Mouse (Mus musculus): ENCODE results near the gene Btd.

Gene Btd

DNA sequence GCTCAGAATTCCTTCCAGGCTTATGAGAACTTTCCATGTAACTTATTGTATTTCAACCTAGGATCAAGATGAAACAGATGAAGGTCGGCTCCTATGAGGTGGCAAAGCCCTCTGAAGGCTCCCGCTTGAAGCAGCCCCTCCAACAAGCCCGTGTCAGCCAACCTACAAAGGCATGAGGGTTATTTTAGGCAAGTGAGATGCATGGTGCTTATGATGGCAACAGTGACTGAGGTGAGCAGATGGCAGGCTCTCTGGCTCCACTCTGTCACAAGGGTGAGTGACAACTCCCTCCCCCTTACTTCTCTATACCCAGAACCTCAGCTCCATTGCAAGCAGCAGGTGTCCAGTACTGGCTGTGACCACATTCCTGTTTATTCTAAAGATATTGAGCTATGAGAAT is 56.5 kb downstream of the Btd start:
- no peak for DNase-seq (ENCODE audit: inconsistent age in 2 of 2, low spot score in 1 of 2)

DNA sequence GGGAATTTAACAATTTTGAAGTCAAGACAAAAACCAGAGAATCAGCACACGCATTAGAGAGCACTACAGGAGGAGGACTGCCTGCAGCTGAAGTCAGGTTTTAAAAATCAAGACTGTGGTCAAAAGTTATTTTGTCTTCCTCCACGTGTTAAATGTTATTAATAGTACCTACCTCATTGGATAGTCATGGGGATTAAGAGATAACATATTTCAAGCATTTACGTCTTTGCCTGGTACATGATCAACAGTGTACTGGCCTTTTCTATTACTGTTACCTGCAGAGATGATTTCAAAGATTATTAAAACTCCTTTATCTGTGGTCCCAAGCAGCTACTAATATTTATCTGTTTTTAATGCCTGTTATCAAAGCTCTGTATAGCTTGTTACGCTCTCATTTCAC is 56.9 kb downstream of the Btd start:
- no peak for DNase-seq (ENCODE audit: inconsistent age in 2 of 2, low spot score in 1 of 2)

DNA sequence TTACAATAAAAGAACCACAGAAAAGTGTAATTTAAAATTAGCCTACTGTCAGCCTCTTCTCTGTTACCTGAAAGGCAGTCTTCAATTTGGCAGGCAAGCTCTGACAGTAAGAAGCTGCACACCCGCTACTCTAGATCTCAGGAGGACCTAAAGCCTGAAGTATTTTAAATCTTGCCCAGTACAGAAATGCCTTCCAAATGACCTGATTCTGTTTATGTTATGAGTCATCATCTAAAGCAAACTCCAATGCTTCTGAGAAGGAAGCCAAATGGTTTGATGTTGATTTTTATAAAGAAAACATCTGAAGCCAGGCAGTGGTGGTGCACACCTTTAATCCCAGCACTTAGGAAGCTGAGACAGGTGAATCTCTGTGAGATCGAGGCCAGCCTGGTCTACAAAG is 59.5 kb downstream of the Btd start:
- DNase-seq (ENCODE audit: inconsistent age in 2 of 2, low spot score in 1 of 2): no peak

DNA sequence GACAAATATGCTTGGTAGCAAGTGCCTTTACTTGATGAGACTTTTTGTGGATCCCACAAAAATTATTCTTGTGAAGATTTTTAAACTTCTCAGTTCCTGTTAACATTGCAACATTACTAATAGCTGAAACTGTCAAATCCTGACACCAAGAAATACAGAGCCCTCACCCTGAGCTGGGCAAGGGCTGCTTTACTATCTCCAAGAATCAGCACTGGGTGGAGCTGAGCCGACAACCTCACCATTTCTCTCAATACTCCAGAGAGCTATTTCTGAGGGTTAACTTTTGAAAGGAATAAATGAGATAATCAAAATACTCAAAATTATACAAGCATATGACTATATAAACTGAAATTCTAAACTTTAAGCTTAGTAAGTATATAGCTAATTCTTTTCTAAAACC is 68.5 kb downstream of the Btd start:
- DNase-seq (ENCODE audit: inconsistent age in 2 of 2, low spot score in 1 of 2): no peak

DNA sequence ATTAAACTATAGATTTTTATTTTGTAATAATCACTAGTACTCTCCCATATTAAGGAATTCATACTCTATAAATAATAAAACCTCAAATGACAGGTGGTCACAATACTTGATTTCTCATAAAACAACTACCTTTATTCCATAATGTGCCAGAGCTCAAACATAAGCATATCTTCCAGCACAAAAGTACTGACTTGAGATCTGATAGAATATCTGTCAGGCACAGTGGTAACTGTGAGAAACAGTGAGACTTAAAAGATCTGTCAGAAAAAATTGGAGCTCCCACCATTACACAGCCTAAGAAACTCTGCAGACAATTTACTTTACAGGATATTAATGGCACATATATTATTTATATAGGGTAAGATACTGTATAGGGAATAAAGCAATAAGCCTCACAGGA is 74.8 kb downstream of the Btd start:
- DNase-seq (ENCODE audit: inconsistent age in 2 of 2, low spot score in 1 of 2): no peak

DNA sequence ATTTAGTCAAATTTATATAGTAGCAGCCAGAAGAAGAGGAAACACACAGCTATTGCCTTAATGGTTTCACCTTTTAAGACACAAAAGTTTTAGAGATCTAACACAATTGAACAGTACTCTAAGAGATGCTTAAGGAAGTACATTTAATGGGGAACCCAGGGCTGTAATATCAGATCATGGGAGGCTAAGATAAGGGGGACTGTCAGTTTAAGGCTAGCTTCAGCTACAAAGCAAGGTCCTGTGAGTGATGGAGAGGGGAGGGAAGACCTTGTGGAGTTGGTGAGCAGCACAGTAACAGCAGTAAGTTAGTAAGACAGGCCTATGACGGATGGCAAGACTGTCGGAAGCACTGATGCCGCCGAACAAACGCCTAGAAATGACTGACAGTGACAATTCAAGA is 76.5 kb downstream of the Btd start:
- no peak for DNase-seq (ENCODE audit: inconsistent age in 2 of 2, low spot score in 1 of 2)
